ENCODE assay signal across 1 mouse cellular context in genomic region chr12:83013918-83014691, GRCm38 (mm10).
TF ChIP-seq lines count a peak whose summit lies in the region.

No protein-coding gene starts in this region.

TF ChIP-seq in MEL, 35 proteins besides CTCF, POLR2A, EP300 and RAD21 (continued from another document):
- TF ChIP-seq TBP (IDR thresholded peaks at IDR 0.05; ENCODE audit: low read depth, low read length), result no peak
- no peak for TF ChIP-seq BHLHE40 (IDR thresholded peaks at IDR 0.05; ENCODE audit: borderline replicate concordance, low read depth, low read length)
